Mouse (Mus musculus) C2C12 (cell line): ENCODE measurements around the gene Nhlrc3.

Source experiments
- CTCF ChIP-seq: IDR thresholded peaks from one replicate; pipeline ENCODE4 v1.5.1; 2011; ENCODE audit not compliant: control insufficient read depth, insufficient read depth, insufficient read length
- MYOD1 ChIP-seq: IDR thresholded peaks from one replicate; pipeline ENCODE4 v1.6.1; 2011; ENCODE audit warnings: low read depth; ENCODE audit not compliant: control insufficient read depth, insufficient read length

- TF ChIP-seq CTCF = no peak
- TF ChIP-seq MYOD1 = no peak
Measured at GRCm38 (mm10) chr3:53422691-53423090, 40.4 kb downstream of the Nhlrc3 start.
